Mouse (Mus musculus): ENCODE results near the gene Adcy6.

GRCm38 (mm10) chr15:98573293-98573692 lies 36.6 kb downstream of the Adcy6 start:
- TF ChIP-seq EP300 (IDR thresholded peaks at IDR 0.05; ENCODE audit: low read depth in 1 of 2, low read length in 2 of 2) (no peak), POLR2AphosphoS2 (IDR thresholded peaks at IDR 0.05; ENCODE audit: low read length) (no peak), POLR2A (IDR thresholded peaks at IDR 0.05; ENCODE audit: control insufficient read depth in 1 of 2, insufficient read depth in 1 of 2, low read depth in 1 of 2, low read length in 2 of 2, poor library complexity in 1 of 2) (no peak), ZC3H11A (IDR thresholded peaks at IDR 0.05; ENCODE audit: low read depth, low read length) (no peak), ZMIZ1 (IDR thresholded peaks at IDR 0.05; ENCODE audit: low read depth, low read length) (no peak)
